Mouse (Mus musculus): Measurements from ENCODE around the gene Kiz. TPM values are rescaled to one million over a fixed set of nuclear protein-coding genes. Genes with fewer than 3 reads are reported as not detected.

The Kiz gene
- total RNA-seq, 2 experiments from 2014 or later: 20.7 to 20.8 TPM

DNA sequence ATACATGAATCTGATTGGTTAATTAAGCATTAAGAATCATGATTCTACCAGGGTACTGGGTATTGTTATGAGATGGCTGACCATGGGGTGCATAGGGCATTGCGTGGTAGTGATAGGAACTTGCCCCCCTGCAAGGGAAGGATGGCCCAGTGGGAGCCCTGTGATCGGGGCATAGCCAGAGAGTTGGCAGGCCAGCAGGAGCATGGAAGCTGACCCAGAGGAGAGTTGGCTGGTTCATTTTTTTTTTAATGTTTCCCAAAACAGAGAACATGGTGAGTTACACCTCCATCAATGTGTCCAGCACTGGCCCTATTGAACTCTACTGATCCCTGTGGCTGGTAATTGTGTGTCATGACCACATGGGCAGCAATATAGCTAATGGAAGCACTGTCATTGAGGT is 127.1 kb downstream of the Kiz start:
- no peak for DNase-seq

DNA sequence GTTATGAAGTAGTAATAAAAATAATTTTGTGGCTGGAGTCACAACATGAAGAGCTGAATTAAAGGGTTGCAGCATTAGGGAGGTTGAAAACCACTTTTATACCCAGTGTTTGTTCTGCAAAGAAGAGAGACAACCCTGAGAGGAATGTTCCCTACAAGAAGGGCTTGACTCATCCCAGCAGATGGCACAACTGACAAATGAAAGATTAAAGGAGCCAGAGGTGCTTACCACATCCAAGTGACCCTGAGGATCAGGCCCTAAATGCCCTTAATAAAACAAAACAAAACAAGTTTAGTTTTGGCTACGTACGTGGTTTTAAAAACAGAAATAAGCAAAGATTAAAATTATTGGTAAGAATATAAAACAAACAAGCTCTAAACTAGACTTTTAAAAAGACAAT is 129.2 kb downstream of the Kiz start:
- no peak for DNase-seq

DNA sequence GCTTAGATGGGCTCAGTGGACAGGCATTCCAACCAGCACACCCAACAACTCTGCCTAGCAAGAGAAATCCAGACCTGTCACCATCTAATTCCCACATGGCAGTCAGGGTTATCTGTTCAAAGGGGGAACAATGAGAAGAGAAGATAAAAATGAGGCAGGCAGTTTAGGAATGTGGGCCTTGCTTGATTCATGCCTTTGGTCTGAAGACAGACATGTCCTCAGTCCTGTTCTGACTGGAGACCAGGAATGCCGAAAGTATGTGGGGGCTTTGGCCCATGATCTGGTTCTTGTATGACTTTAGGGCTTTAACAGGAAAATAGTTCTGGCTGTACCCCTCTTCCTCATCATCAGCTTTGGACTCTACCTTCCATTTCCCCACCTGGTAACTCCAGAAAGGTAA is 130.1 kb downstream of the Kiz start:
- DNase-seq: no peak

DNA sequence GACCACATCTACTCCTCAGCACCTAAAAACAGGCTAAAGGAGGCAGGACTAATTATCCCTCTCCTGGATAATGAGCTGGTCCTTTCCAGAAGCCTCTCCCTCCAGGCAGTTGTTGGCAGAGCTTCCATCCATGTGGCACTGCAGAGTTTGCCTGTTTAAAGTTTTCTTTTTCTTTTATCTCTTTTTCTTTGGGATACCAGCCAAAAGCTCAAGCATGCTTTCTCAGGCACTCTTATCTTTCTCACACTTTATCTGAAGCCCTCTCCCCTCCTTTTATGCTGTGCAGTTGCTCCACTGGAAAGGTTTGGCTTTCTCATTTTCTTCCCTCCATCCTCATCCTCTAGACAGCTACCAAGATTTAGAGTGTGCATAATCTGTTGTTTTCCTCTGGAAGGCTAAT is 130.8 kb downstream of the Kiz start:
- no peak for DNase-seq

DNA sequence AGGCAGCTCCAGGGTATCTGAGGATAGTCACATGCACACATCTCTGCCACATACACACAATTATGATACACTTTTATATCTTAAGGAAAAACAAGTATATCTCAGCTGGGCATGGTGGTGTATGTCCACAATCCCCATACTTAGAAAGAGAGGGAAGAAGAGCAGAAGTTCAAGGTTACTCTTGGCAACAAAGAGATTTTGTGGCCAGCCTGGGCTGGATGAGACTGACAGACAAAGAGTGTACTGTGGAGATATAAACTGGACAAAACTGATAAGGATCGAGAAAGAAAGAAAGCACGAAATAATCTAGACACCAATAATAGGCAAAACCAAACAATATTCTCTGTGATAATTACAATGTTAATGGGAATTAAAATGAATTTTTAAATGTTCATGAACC is 151.6 kb downstream of the Kiz start:
- DNase-seq: no peak

DNA sequence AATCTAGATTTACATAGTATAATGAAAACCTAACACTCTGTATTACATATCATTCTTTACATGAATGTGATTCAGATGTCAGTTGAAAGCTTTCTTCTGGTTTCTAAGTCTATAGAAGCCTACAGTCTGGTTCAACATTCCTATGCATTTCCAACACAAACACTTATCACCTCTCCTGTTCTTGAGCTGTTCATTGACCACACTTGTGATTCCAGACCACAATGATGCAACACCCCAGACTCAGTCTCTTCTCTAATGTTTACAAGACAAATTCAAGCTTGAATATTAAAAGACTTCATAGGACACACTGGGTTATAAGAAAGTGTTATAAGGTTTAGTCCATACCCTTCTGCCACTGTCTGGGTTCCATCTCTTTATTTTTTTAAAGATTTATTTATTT is 153.4 kb downstream of the Kiz start:
- no peak for DNase-seq

DNA sequence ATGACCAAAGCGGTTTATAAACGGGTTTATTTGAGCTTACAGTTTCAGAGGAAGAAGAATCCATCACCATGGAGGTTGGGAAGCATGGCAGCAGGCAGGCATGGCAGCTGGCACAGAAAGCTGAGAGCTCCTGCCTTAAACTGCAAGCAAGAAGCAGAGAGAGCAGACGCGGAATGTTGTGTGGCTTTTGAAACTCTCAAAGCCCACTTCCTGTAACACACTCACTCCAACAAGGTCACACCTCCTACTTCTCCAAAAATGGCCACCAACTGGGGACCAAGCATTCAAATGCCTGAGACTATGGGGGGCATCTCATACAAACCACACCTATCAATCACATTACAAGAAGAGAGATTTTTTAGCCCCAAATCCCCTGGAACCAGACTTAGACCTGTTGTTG is 154.5 kb downstream of the Kiz start:
- DNase-seq: no peak

DNA sequence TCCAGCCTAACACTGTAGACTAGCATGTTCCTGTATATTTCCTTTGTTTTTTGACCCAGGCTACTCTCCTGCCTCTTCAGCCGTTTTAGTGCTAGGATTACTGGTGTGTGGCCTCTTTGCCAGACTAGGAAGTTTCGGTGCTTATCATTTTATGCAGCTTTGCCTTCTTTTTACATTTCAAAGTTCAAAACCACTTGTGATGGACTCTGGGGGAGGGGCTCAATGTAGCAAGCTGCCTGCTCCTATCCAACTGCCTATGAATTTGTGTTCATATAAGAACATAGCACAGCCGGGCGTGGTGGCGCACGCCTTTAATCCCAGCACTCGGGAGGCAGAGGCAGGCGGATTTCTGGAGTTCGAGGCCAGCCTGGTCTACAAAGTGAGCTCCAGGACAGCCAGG is 155.3 kb downstream of the Kiz start:
- DNase-seq: no peak

DNA sequence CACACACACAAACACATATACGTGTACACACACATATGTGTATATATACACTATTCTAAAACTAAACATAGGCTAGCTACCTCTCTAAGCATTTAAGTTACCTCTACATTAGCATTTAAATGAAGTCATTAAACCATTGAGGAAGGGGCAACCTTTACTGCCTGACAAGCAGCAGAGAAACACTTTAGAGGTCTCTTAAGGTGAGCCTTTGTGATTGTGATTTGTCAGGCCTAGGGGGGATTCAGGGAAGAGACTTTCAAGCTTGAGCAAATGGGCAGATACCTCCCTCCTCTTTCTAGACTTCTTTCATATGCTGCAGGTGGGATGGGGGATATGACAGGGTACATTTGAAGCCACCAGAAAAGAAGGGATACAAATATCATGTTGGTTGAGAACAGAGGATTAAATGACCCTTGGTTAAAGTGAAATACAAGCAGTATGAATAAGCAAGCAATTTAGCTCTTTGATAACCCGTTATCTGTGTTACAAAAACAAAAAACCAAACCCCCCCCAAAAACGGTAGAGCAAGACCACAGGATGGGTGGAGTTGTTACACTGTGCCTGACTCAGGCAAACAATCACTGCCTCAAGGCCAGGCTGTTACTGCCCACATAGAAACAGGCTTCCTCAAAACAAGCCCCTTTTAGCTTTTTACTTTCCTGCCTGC is 155.9 kb downstream of the Kiz start:
- no peak for DNase-seq

DNA sequence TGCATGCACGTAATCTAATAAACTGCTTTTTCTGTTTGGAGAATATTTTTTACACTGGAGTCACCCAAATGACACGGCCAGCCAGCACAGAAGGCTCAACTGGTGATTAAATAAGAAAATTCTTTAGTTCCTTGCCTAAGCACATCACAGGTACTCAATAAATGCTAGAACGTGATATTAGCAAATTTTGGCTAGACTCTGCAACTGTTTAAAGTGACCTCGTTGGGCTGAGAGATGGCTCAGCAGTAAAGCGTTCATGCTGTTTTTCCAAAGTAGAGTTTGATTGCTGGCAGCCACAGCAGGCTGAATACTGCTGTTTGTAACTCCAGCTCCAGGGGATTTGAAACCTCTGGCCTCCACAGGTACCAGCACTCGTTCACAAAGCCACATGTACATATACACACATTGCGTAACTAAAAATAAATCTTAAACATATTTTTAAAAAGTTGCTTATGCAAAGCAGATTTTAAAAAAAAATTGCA is 156.5 kb downstream of the Kiz start:
- no peak for DNase-seq

DNA sequence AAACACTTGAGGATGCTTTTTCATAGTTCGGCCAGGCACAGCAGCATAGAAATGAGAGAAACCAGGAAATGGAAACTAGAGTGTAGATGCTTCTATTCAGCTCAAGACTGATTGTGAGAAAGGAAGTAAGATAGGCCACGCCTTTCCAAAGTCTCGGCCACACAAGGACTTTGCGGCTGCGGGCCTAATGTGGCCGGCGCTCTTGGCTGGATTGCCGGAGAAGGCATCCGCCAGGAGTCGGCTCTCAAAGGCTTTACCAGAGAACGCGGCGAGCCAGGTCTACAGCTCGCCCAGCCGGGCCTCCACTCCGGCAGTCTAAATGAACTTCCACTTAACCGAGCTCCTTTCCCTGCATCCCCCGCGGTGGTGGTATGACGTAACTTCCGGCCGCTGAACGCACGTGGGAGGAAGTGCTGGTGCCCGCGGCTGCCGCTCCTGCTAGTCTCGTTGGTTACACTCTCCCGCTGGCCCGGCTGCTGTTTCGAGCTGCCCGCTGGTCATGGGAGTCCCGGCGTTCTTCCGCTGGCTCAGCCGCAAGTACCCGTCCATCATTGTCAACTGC is 157.0 kb downstream of the Kiz start, which contains the start of gene Xrn2:
TSS of gene Xrn2 (plus strand) at position 374 of the 562 bp plus-strand sequence.
- peak; percentile 97 to 98 for DNase-seq

DNA sequence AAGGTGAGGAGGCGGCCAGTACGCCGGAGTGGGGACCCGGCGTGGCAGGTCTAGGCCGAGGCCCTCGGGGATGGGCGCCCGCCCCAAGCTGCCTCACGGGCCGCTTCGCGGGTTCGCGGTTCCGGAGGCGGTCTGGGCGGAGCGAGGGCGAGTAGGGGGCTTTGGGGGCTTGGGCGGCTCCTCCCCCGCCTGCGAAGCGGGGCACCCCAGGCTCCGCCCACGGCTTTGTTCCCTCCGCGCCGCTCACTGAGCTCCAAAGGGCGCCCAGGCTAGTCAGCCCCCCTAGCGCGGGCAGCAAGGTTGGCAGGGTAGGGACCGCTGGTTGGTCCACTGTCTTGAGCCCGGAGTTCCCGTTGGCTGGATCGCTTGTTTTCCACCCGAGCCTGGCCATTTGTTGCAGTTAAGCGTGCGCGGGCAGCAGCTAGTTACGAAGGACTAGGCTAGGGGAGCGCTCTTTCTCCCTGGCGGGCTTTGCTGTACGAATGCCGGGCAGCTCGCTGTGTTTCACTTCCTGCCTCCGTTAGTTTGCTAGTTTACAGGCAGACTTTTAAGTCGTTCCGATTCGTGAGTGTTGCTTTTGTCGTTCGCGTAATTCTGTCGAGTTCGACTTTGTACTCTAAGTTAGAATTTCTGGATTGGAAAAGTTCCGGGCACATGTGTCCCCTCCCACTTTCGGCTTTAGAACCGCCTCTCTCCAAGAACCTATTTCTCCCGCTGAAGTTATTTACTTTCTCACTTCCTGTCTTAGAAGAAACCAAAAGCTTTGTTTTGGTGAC is 157.7 kb downstream of the Kiz start:
- DNase-seq: no peak

DNA sequence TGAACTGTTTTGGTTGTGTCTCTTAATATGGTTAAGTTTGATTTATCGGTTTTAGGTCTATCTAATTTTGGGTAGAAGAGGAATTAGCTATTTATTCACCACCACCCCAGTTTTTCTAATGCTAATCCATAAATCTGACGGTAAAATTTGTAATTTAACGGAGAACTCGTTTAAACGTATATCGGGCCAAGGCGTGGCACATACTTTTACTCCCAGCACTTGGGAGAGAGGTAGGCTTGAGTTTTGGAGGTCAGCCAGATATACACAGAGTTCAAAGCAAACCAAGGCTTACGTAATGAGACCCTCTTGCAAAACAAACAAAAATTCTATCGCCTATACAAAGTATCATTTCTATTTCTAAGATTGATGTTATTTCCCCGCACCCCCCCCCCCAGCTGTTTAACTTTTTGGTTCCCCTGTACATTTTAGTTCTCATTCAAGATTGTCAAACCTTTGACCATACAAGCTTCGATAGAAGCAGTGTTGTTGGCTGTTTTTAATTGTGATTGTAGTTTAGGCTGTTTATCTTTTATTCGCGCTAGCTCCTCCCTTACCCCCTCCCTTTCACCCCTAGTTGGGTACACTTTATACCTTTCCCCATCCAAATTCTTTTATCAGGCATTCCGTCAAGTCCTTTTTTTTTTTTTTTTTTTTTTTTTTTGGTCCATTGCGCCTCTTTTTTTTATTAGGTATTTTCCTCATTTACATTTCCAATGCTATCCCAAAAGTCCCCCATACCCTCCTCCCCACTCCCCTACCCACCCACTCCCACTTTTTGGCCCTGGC is 158.6 kb downstream of the Kiz start:
- no peak for DNase-seq

Other genes starting within 250 kb of the Kiz start
- 10 to 100 TPM; 44.3 to 47.2 TPM for gene Xrn2, start 157.1 kb downstream of the Kiz start, total RNA-seq (2021)
- not detected for gene Nkx2-4, start 229.6 kb downstream of the Kiz start, total RNA-seq (2021)

Measured in layer of hippocampus, postnatal 36 days (tissue).